Mouse (Mus musculus): ENCODE data around the gene Ccdc28b. TPM values are rescaled to one million over a fixed set of nuclear protein-coding genes. Genes with fewer than 3 reads are reported as not detected.

Ccdc28b gene
- total RNA-seq, 1 experiment from 2014 or later: 57.7 TPM

DNA sequence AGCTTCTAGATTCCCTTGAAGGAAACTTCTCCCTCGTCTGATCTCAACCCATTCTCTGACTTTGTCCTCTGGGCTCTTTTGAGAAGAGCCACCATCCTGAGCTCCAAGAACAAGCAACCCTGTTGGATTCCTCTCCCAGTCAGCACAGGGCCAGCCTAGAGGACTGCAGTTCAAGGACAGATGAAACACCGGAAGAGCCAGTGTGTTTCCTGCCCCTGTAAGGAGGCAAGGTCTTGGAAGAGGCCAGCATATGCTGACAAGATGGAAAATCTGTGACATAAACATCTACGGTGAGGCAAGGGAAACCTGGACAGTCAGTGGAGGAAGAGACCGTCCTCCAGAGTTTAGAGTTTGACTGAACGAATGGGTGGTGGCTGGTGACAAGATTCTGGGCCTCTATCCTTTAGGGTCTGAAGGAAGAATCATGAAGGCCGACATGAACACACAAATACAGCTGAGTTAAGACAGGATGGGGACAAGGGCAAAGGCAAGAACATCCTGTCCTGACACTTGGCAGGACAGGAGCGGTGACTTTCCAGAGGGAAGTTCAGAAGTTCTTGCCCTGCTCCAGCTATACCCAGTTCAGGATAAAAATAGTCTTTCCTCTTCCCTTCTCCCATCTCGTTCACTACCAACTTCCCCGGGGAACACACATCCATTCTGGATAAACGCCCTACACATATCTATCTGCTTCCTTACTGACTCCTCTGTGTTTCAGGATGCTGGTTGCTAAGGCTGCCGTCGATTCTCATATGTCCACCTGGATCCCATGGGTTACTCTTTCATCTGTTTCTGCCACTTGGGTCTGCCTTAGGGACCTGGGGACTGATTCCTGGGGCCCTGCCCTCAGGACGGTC is 51.3 kb downstream of the Ccdc28b start:
- no peak for ATAC-seq (replicated peaks in 1 of 2; ENCODE audit: insufficient read depth in 1 of 2, low FRiP score in 2 of 2, low TSS enrichment in 1 of 2, low read depth in 1 of 2, poor library complexity in 2 of 2, severe bottlenecking in 2 of 2)

DNA sequence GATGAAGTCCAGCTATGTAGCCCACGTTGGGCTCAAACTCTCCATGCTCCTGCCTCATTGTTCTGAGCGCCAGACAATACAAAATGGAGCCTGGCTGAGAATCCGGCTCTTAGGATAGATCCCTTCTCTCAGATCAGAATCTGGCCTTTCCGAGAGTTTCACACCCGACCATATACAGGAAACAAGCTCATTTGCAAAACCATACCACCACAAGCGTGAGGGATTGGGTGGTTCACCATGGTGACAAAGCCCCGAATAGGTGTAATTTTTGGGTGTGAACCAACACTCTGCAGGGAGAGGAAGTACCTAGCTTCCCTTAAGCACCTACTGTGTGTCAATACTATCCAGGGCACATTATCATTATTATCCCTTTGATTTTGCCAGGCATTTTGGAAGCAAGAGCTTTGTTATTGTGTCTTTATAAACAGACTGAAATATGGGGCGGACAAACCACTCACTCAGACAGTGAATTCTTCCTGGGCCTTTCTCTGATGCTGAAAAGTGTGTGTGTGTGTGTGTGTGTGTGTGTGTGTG is 52.1 kb downstream of the Ccdc28b start:
- ATAC-seq (replicated peaks in 1 of 2; ENCODE audit: insufficient read depth in 1 of 2, low FRiP score in 2 of 2, low TSS enrichment in 1 of 2, low read depth in 1 of 2, poor library complexity in 2 of 2, severe bottlenecking in 2 of 2): no peak

DNA sequence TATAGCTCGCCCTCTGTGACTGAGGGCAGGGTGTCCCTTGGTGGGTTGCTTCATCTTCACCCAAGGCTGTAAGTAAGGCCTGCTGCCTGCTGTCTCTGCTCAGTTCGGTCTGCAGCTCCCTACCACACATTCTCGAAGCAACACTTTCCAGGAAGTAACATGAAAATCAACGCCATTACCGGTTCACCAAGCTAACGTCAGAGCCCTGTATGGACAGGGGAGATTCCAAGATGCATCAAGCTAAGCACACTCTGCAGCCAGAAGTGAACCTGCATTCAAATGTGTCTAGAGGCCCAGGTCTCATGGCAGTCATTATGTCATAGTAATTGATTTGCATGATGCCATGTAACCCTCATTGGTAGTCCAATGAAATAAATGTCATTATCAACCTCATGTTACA is 53.7 kb downstream of the Ccdc28b start:
- ATAC-seq (replicated peaks in 1 of 2; ENCODE audit: insufficient read depth in 1 of 2, low FRiP score in 2 of 2, low TSS enrichment in 1 of 2, low read depth in 1 of 2, poor library complexity in 2 of 2, severe bottlenecking in 2 of 2): no peak

Other genes starting within 250 kb of the Ccdc28b start
- gene Zbtb8a, start 245.8 kb downstream of the Ccdc28b start, total RNA-seq (2017): 8.1 and 12.2 TPM in 2 replicates
- gene Zbtb8b, start 183.1 kb downstream of the Ccdc28b start, total RNA-seq (2017): not detected in 2 replicates
- gene Bsdc1, start 162.4 kb downstream of the Ccdc28b start, total RNA-seq (2017): 36.2 and 41.3 TPM in 2 replicates
- not detected in 2 replicates for gene Tssk3, start 132.9 kb downstream of the Ccdc28b start, total RNA-seq (2017)
- gene Fam229a, start 132.8 kb downstream of the Ccdc28b start, total RNA-seq (2017): not detected in 2 replicates
- 159 and 228 TPM in 2 replicates for gene Marcksl1, start 110.4 kb downstream of the Ccdc28b start, total RNA-seq (2017)
- gene Hdac1, start 81.2 kb downstream of the Ccdc28b start, total RNA-seq (2017): 104 TPM in 2 replicates
- 27.1 and 36.3 TPM in 2 replicates for gene Lck, start 50.3 kb downstream of the Ccdc28b start, total RNA-seq (2017)
- gene Fam167b, start 45.4 kb downstream of the Ccdc28b start, total RNA-seq (2017): not detected in 2 replicates
- gene Eif3i, start 23.3 kb downstream of the Ccdc28b start, total RNA-seq (2017): 226 and 281 TPM in 2 replicates
- 86.7 and 91.1 TPM in 2 replicates for gene Tmem234, start 23.3 kb downstream of the Ccdc28b start, total RNA-seq (2017)
- not detected in 2 replicates for gene Dcdc2b, start 9.7 kb downstream of the Ccdc28b start, total RNA-seq (2017)
- gene Iqcc, start 4.8 kb downstream of the Ccdc28b start, total RNA-seq (2017): 11.4 and 25.6 TPM in 2 replicates
- 106 and 169 TPM in 2 replicates for gene Txlna, start 17.1 kb upstream of the Ccdc28b start, total RNA-seq (2017)
- gene Kpna6, start 48.8 kb upstream of the Ccdc28b start, total RNA-seq (2017): 16.0 and 22.8 TPM in 2 replicates
- 6.4 and 8.0 TPM in 2 replicates for gene Tmem39b, start 72.9 kb upstream of the Ccdc28b start, total RNA-seq (2017)
- 92.1 and 122 TPM in 2 replicates for gene Khdrbs1, start 118.4 kb upstream of the Ccdc28b start, total RNA-seq (2017)
- gene Ptp4a2, start 187.3 kb upstream of the Ccdc28b start, total RNA-seq (2017): 413 and 530 TPM in 2 replicates